Comparison of ENCODE assay signal across 22 mouse cellular contexts in genomic region chr3:51969451-51969850, GRCm38 (mm10).
DNase-seq lines count a peak whose midpoint lies in the region; ATAC-seq lines count a peak whose summit lies in the region.
"Had no signal": no experiment of that assay in that cellular context is flagged by ENCODE, and none has a peak within 500 bp of the region (broad histone marks: within the 10 kb centered on the region; RNA-seq: fewer than 3 reads in every experiment).

No protein-coding gene starts in this region.

- no peak overlapping the region for H3K4me3 ChIP-seq in hindbrain, embryonic 14.5 days (replicated peaks; ENCODE audit: low read length)
- H3K4me3 ChIP-seq in hindbrain, embryonic 11.5 days (ENCODE audit: low read depth, low read length), result no peak overlapping the region
- no peak overlapping the region for H3K4me3 ChIP-seq in neural tube, embryonic 15.5 days (replicated peaks)
- H3K4me3 ChIP-seq: embryonic facial prominence, embryonic 13.5 days; erythroblast, embryonic 14.5 days; hindbrain, embryonic 10.5 days; neural tube, embryonic 12.5 days had no signal

- peak overlapping the region; percentile 36; the same call in 1 of the 2 replicates for H3K27ac ChIP-seq in hindbrain, embryonic 14.5 days
- H3K27ac ChIP-seq in hindbrain, embryonic 11.5 days (ENCODE audit: low read depth, low read length), result no peak overlapping the region
- 0 out of 2 replicates have a peak overlapping the region, but pooled peaks have one; percentile 3 for H3K27ac ChIP-seq in neural tube, embryonic 15.5 days (replicated peaks)
- H3K27ac ChIP-seq: embryonic facial prominence, embryonic 13.5 days; hindbrain, embryonic 10.5 days; neural tube, embryonic 12.5 days had no signal

- DNase-seq in hindbrain, embryonic 14.5 days (ENCODE audit: low spot score), result no peak
- no peak for DNase-seq in hindbrain, embryonic 11.5 days (ENCODE audit: low spot score)
- DNase-seq in cerebellum, adult 18-20 months, result peak; percentile 28 to 37
- DNase-seq in cerebellum, adult 9-10 months, result peak; percentile 31
- DNase-seq in yolk sac, embryonic 10.5 days (ENCODE audit: low spot score), result no peak
- DNase-seq in adrenal gland, postnatal 14 days, result no peak
- DNase-seq: adrenal gland, adult 8-10 months; embryo, embryonic 11 days; gastrocnemius, postnatal 10 days; heart, adult 11 months; kidney, adult 8-10 months; kidney, postnatal 10 days; thymus, adult 2 months; thymus, postnatal 4 days had no signal

- no peak for ATAC-seq in hindbrain, embryonic 14.5 days (ENCODE audit: low FRiP score)
- no peak for ATAC-seq in hindbrain, embryonic 11.5 days (ENCODE audit: low FRiP score)
- ATAC-seq in neural tube, embryonic 15.5 days (ENCODE audit: low FRiP score), result no peak
- ATAC-seq: forebrain, embryonic 14.5 days had no signal

- H3K9me3 ChIP-seq in hindbrain, embryonic 14.5 days (ENCODE audit: control insufficient read depth, low read length), result no peaks in the 10 kb centered on the region
- no peaks in the 10 kb centered on the region for H3K9me3 ChIP-seq in hindbrain, embryonic 11.5 days (ENCODE audit: control insufficient read depth, low read length)
- no peaks in the 10 kb centered on the region for H3K9me3 ChIP-seq in neural tube, embryonic 15.5 days (replicated peaks)
- H3K9me3 ChIP-seq: embryonic facial prominence, embryonic 13.5 days; hindbrain, embryonic 10.5 days; neural tube, embryonic 12.5 days had no signal

- no peak overlapping the region for H3K9ac ChIP-seq in hindbrain, embryonic 14.5 days
- H3K9ac ChIP-seq in hindbrain, embryonic 11.5 days (ENCODE audit: low read depth, low read length), result no peak overlapping the region
- no peak overlapping the region for H3K9ac ChIP-seq in neural tube, embryonic 15.5 days (replicated peaks)
- H3K9ac ChIP-seq: embryonic facial prominence, embryonic 13.5 days; neural tube, embryonic 12.5 days had no signal

- WGBS in hindbrain, embryonic 14.5 days, result 60% methylated on average over 6 of the region's 6 CpGs
- 70% methylated on average over 6 of the region's 6 CpGs for WGBS in hindbrain, embryonic 11.5 days
- WGBS in neural tube, embryonic 15.5 days, result 61% methylated on average over 6 of the region's 6 CpGs

- peaks cover 16% of the 10 kb centered on the region for H3K4me1 ChIP-seq in hindbrain, embryonic 14.5 days (replicated peaks; ENCODE audit: control insufficient read depth, insufficient read depth, low read length)
- H3K4me1 ChIP-seq in hindbrain, embryonic 11.5 days (replicated peaks; ENCODE audit: control insufficient read depth, insufficient read depth, low read length), result no peaks in the 10 kb centered on the region
- peaks cover 25% of the 10 kb centered on the region for H3K4me1 ChIP-seq in neural tube, embryonic 15.5 days

- no peaks in the 10 kb centered on the region for H3K27me3 ChIP-seq in hindbrain, embryonic 14.5 days (ENCODE audit: control insufficient read depth, insufficient read depth, low read length)
- no peaks in the 10 kb centered on the region for H3K27me3 ChIP-seq in hindbrain, embryonic 11.5 days (ENCODE audit: control insufficient read depth, insufficient read depth, low read length)
- no peaks in the 10 kb centered on the region for H3K27me3 ChIP-seq in neural tube, embryonic 15.5 days (replicated peaks)
- H3K27me3 ChIP-seq: embryonic facial prominence, embryonic 13.5 days; neural tube, embryonic 12.5 days had no signal

- H3K36me3 ChIP-seq in hindbrain, embryonic 14.5 days (replicated peaks; ENCODE audit: control insufficient read depth, insufficient read depth), result no peaks in the 10 kb centered on the region
- H3K36me3 ChIP-seq in hindbrain, embryonic 11.5 days (ENCODE audit: control insufficient read depth, insufficient read depth, low read length), result no peaks in the 10 kb centered on the region
- no peaks in the 10 kb centered on the region for H3K36me3 ChIP-seq in neural tube, embryonic 15.5 days
- H3K36me3 ChIP-seq: embryonic facial prominence, embryonic 13.5 days; hindbrain, embryonic 10.5 days; neural tube, embryonic 12.5 days had no signal

- no peak overlapping the region for H3K4me2 ChIP-seq in hindbrain, embryonic 14.5 days (replicated peaks)
- no peak overlapping the region for H3K4me2 ChIP-seq in hindbrain, embryonic 11.5 days (replicated peaks; ENCODE audit: low read depth, low read length)
- H3K4me2 ChIP-seq in neural tube, embryonic 15.5 days, result no peak overlapping the region
- H3K4me2 ChIP-seq: embryonic facial prominence, embryonic 13.5 days; heart, embryonic 11.5 days; midbrain, embryonic 11.5 days; neural tube, embryonic 12.5 days had no signal

Comparison
In these comparisons a context has a peak if more than half of its experiments do, and no peak if none do; other contexts are left out.
1. DNase-seq: peak in cerebellum, adult 18-20 months (2 of 2) and cerebellum, adult 9-10 months (single experiment); none in hindbrain, embryonic 14.5 days (single experiment), hindbrain, embryonic 11.5 days (single experiment), yolk sac, embryonic 10.5 days (single experiment) and adrenal gland, postnatal 14 days (single experiment).